Mouse (Mus musculus) macrophage (primary cell): ENCODE data around the gene Hs3st6. TPM values are rescaled to one million over a fixed set of nuclear protein-coding genes. Genes with fewer than 3 reads are reported as not detected.

Experiments
- polyA plus RNA-seq: library from polyadenylated mRNA; stranded (reverse); fragments of 250-400 nt; gene quantifications from 3 replicates; pipeline ENCODE4 v1.2.4, GENCODE M21; 2018; ENCODE audit warnings: inconsistent platforms

The Hs3st6 gene
- polyA plus RNA-seq, 1 experiment from 2014 or later, result not detected

Other genes starting within 250 kb of the Hs3st6 start
- gene Traf7, start 225.1 kb upstream of the Hs3st6 start, polyA plus RNA-seq, result 42.9 to 61.3 TPM (median 48.4 TPM) in 3 replicates
- gene Rab26, start 218.8 kb upstream of the Hs3st6 start, polyA plus RNA-seq, result not detected in 3 replicates
- 9.7 to 18.0 TPM (median 16.3 TPM) in 3 replicates for gene Pkd1, start 203.2 kb upstream of the Hs3st6 start, polyA plus RNA-seq
- gene Tsc2, start 120.4 kb upstream of the Hs3st6 start, polyA plus RNA-seq, result 33.7 to 43.4 TPM (median 35.5 TPM) in 3 replicates
- gene Nthl1, start 120.3 kb upstream of the Hs3st6 start, polyA plus RNA-seq, result 3.1 to 5.8 TPM (median 3.7 TPM) in 3 replicates
- 0.15 TPM in 1 of 3 replicates, not detected in the others for gene Slc9a3r2, start 102.7 kb upstream of the Hs3st6 start, polyA plus RNA-seq
- not detected in 3 replicates for gene Npw, start 94.5 kb upstream of the Hs3st6 start, polyA plus RNA-seq
- gene Zfp598, start 83.3 kb upstream of the Hs3st6 start, polyA plus RNA-seq, result 8.0 to 14.3 TPM (median 12.2 TPM) in 3 replicates
- gene Syngr3, start 63.0 kb upstream of the Hs3st6 start, polyA plus RNA-seq, result 0.14 to 0.76 TPM (median 0.19 TPM) in 3 replicates
- gene Gfer, start 56.8 kb upstream of the Hs3st6 start, polyA plus RNA-seq, result 16.2 to 28.0 TPM (median 20.3 TPM) in 3 replicates
- 0.50 to 3.8 TPM (median 0.72 TPM) in 3 replicates for gene Noxo1, start 56.8 kb upstream of the Hs3st6 start, polyA plus RNA-seq
- 10.6 to 22.6 TPM (median 18.7 TPM) in 3 replicates for gene Tbl3, start 45.3 kb upstream of the Hs3st6 start, polyA plus RNA-seq
- not detected in 3 replicates for gene Rnf151, start 34.9 kb upstream of the Hs3st6 start, polyA plus RNA-seq
- gene Rps2, start 34.9 kb upstream of the Hs3st6 start, polyA plus RNA-seq, result 612 to 1,759 TPM (median 1,226 TPM) in 3 replicates
- 128 to 178 TPM (median 156 TPM) in 3 replicates for gene Ndufb10, start 28.5 kb upstream of the Hs3st6 start, polyA plus RNA-seq
- gene Rpl3l, start 25.2 kb upstream of the Hs3st6 start, polyA plus RNA-seq, result not detected in 3 replicates
- 145 to 266 TPM (median 156 TPM) in 3 replicates for gene Msrb1, start 16.3 kb upstream of the Hs3st6 start, polyA plus RNA-seq
- gene Meiob, start 51.3 kb downstream of the Hs3st6 start, polyA plus RNA-seq, result not detected in 3 replicates
- gene Hagh, start 87.2 kb downstream of the Hs3st6 start, polyA plus RNA-seq, result 27.7 to 43.0 TPM (median 28.4 TPM) in 3 replicates
- 6.7 to 11.2 TPM (median 10.4 TPM) in 3 replicates for gene Fahd1, start 97.4 kb downstream of the Hs3st6 start, polyA plus RNA-seq
- not detected in 3 replicates for gene Igfals, start 113.0 kb downstream of the Hs3st6 start, polyA plus RNA-seq
- 22.4 to 61.4 TPM (median 44.7 TPM) in 3 replicates for gene Nubp2, start 133.4 kb downstream of the Hs3st6 start, polyA plus RNA-seq
- gene Spsb3, start 133.7 kb downstream of the Hs3st6 start, polyA plus RNA-seq, result 17.0 to 23.2 TPM (median 18.9 TPM) in 3 replicates
- 4.6 to 7.3 TPM (median 7.2 TPM) in 3 replicates for gene Eme2, start 142.1 kb downstream of the Hs3st6 start, polyA plus RNA-seq
- gene Mrps34, start 142.1 kb downstream of the Hs3st6 start, polyA plus RNA-seq, result 22.2 to 58.4 TPM (median 43.9 TPM) in 3 replicates
- gene Nme3, start 143.5 kb downstream of the Hs3st6 start, polyA plus RNA-seq, result 8.8 to 36.2 TPM (median 19.0 TPM) in 3 replicates
- 14.8 to 33.6 TPM (median 23.5 TPM) in 3 replicates for gene Mapk8ip3, start 184.0 kb downstream of the Hs3st6 start, polyA plus RNA-seq
- 22.2 to 58.8 TPM (median 31.5 TPM) in 3 replicates for gene Jpt2, start 207.7 kb downstream of the Hs3st6 start, polyA plus RNA-seq